Mouse (Mus musculus): ENCODE results near the gene Mllt6. TPM values are rescaled to one million over a fixed set of nuclear protein-coding genes. Genes with fewer than 3 reads are reported as not detected.

The Mllt6 gene
- polyA plus RNA-seq, 1 experiment, result 8.2 TPM

- peak overlapping the region; percentile 20; the same call in 1 of the 2 replicates for H3K27ac ChIP-seq (ENCODE audit: control insufficient read depth, insufficient read depth, low read depth, low read length)
- TF ChIP-seq CTCF (IDR thresholded peaks at IDR 0.05; ENCODE audit: control insufficient read depth, insufficient read depth, insufficient replicate concordance, low read depth, low read length) (no peak), POLR2A (IDR thresholded peaks at IDR 0.05; ENCODE audit: control insufficient read depth, low read depth, low read length) (no peak)
Observed at GRCm38 (mm10) chr11:97686322-97686908, 23.2 kb downstream of the Mllt6 start.

GRCm38 (mm10) chr11:97687061-97687460 lies 23.8 kb downstream of the Mllt6 start:
- no peak overlapping the region for H3K4me3 ChIP-seq (ENCODE audit: control insufficient read depth, low read depth, low read length)
- peaks cover 18% of the 10 kb centered on the region for H3K4me1 ChIP-seq (ENCODE audit: control insufficient read depth, insufficient read depth, low read length)
- no peak overlapping the region for H3K27ac ChIP-seq (ENCODE audit: control insufficient read depth, insufficient read depth, low read depth, low read length)
- no peaks in the 10 kb centered on the region for H3K36me3 ChIP-seq (ENCODE audit: control insufficient read depth, insufficient read depth, low read length)
- no peak for TF ChIP-seq POLR2A (IDR thresholded peaks at IDR 0.05; ENCODE audit: control insufficient read depth, low read depth, low read length)
- TF ChIP-seq CTCF (IDR thresholded peaks at IDR 0.05; ENCODE audit: control insufficient read depth, insufficient read depth, insufficient replicate concordance, low read depth, low read length), result no peak
- H3K27me3 ChIP-seq (ENCODE audit: control insufficient read depth, insufficient read depth, low read length), result no peaks in the 10 kb centered on the region

More at GRCm38 (mm10) chr11:97686322-97686908, 23.2 kb downstream of the Mllt6 start:
- Histone ChIP-seq H3K4me3 (ENCODE audit: control insufficient read depth, low read depth, low read length) (peak overlapping the region; percentile 53), H3K36me3 (ENCODE audit: control insufficient read depth, insufficient read depth, low read length) (no peaks in the 10 kb centered on the region), H3K4me1 (ENCODE audit: control insufficient read depth, insufficient read depth, low read length) (peaks cover 18% of the 10 kb centered on the region), H3K27me3 (ENCODE audit: control insufficient read depth, insufficient read depth, low read length) (no peaks in the 10 kb centered on the region)

GRCm38 (mm10) chr11:97689861-97690260 lies 26.6 kb downstream of the Mllt6 start:
- no peaks in the 10 kb centered on the region for H3K36me3 ChIP-seq (ENCODE audit: control insufficient read depth, insufficient read depth, low read length)
- H3K4me1 ChIP-seq (ENCODE audit: control insufficient read depth, insufficient read depth, low read length), result peaks cover 17% of the 10 kb centered on the region
- TF ChIP-seq CTCF (IDR thresholded peaks at IDR 0.05; ENCODE audit: control insufficient read depth, insufficient read depth, insufficient replicate concordance, low read depth, low read length) (peak; percentile 94), POLR2A (IDR thresholded peaks at IDR 0.05; ENCODE audit: control insufficient read depth, low read depth, low read length) (no peak)
- no peaks in the 10 kb centered on the region for H3K27me3 ChIP-seq (ENCODE audit: control insufficient read depth, insufficient read depth, low read length)
- no peak overlapping the region for H3K4me3 ChIP-seq (ENCODE audit: control insufficient read depth, low read depth, low read length)
- no peak overlapping the region for H3K27ac ChIP-seq (ENCODE audit: control insufficient read depth, insufficient read depth, low read depth, low read length)

GRCm38 (mm10) chr11:97694435-97694834 lies 31.2 kb downstream of the Mllt6 start:
- H3K27ac ChIP-seq (ENCODE audit: control insufficient read depth, insufficient read depth, low read depth, low read length), result no peak overlapping the region

GRCm38 (mm10) chr11:97694921-97695711 lies 31.9 kb downstream of the Mllt6 start:
- H3K4me1 ChIP-seq (ENCODE audit: control insufficient read depth, insufficient read depth, low read length), result peaks cover 20% of the 10 kb centered on the region
- no peaks in the 10 kb centered on the region for H3K27me3 ChIP-seq (ENCODE audit: control insufficient read depth, insufficient read depth, low read length)
- no peaks in the 10 kb centered on the region for H3K36me3 ChIP-seq (ENCODE audit: control insufficient read depth, insufficient read depth, low read length)
- TF ChIP-seq POLR2A (IDR thresholded peaks at IDR 0.05; ENCODE audit: control insufficient read depth, low read depth, low read length) (no peak), CTCF (IDR thresholded peaks at IDR 0.05; ENCODE audit: control insufficient read depth, insufficient read depth, insufficient replicate concordance, low read depth, low read length) (no peak)
- H3K4me3 ChIP-seq (ENCODE audit: control insufficient read depth, low read depth, low read length), result no peak overlapping the region
- H3K27ac ChIP-seq (ENCODE audit: control insufficient read depth, insufficient read depth, low read depth, low read length), result no peak overlapping the region

More at GRCm38 (mm10) chr11:97694435-97694834, 31.2 kb downstream of the Mllt6 start:
- TF ChIP-seq CTCF (IDR thresholded peaks at IDR 0.05; ENCODE audit: control insufficient read depth, insufficient read depth, insufficient replicate concordance, low read depth, low read length), result no peak
- no peak for TF ChIP-seq POLR2A (IDR thresholded peaks at IDR 0.05; ENCODE audit: control insufficient read depth, low read depth, low read length)
- Histone ChIP-seq H3K4me3 (ENCODE audit: control insufficient read depth, low read depth, low read length) (no peak overlapping the region), H3K36me3 (ENCODE audit: control insufficient read depth, insufficient read depth, low read length) (no peaks in the 10 kb centered on the region), H3K27me3 (ENCODE audit: control insufficient read depth, insufficient read depth, low read length) (no peaks in the 10 kb centered on the region), H3K4me1 (ENCODE audit: control insufficient read depth, insufficient read depth, low read length) (peaks cover 18% of the 10 kb centered on the region)

GRCm38 (mm10) chr11:97695712-97696401 lies 32.6 kb downstream of the Mllt6 start:
- no peak overlapping the region for H3K27ac ChIP-seq (ENCODE audit: control insufficient read depth, insufficient read depth, low read depth, low read length)
- no peaks in the 10 kb centered on the region for H3K27me3 ChIP-seq (ENCODE audit: control insufficient read depth, insufficient read depth, low read length)
- no peak overlapping the region for H3K4me3 ChIP-seq (ENCODE audit: control insufficient read depth, low read depth, low read length)
- H3K4me1 ChIP-seq (ENCODE audit: control insufficient read depth, insufficient read depth, low read length), result peaks cover 25% of the 10 kb centered on the region
- no peaks in the 10 kb centered on the region for H3K36me3 ChIP-seq (ENCODE audit: control insufficient read depth, insufficient read depth, low read length)
- TF ChIP-seq CTCF (IDR thresholded peaks at IDR 0.05; ENCODE audit: control insufficient read depth, insufficient read depth, insufficient replicate concordance, low read depth, low read length) (no peak), POLR2A (IDR thresholded peaks at IDR 0.05; ENCODE audit: control insufficient read depth, low read depth, low read length) (no peak)

- H3K36me3 ChIP-seq (ENCODE audit: control insufficient read depth, insufficient read depth, low read length), result no peaks in the 10 kb centered on the region
Observed at GRCm38 (mm10) chr11:97696669-97697068, 33.5 kb downstream of the Mllt6 start.

More at GRCm38 (mm10) chr11:97696669-97697068, 33.5 kb downstream of the Mllt6 start:
- TF ChIP-seq POLR2A (IDR thresholded peaks at IDR 0.05; ENCODE audit: control insufficient read depth, low read depth, low read length), result no peak
- no peak for TF ChIP-seq CTCF (IDR thresholded peaks at IDR 0.05; ENCODE audit: control insufficient read depth, insufficient read depth, insufficient replicate concordance, low read depth, low read length)
- H3K4me1 ChIP-seq (ENCODE audit: control insufficient read depth, insufficient read depth, low read length), result peaks cover 30% of the 10 kb centered on the region
- no peak overlapping the region for H3K27ac ChIP-seq (ENCODE audit: control insufficient read depth, insufficient read depth, low read depth, low read length)
- no peak overlapping the region for H3K4me3 ChIP-seq (ENCODE audit: control insufficient read depth, low read depth, low read length)
- no peaks in the 10 kb centered on the region for H3K27me3 ChIP-seq (ENCODE audit: control insufficient read depth, insufficient read depth, low read length)

Measured in testis, adult 2 months (tissue).